Mouse (Mus musculus) erythroblast, embryonic 14.5 days (primary cell): ENCODE measurements at regions not wholly inside any gene's neighbourhood (a gene's known extent, or its start where the extent isn't known, plus 50 kb on each side); places are given as distances from the start of the nearest gene placed in this dataset.
"Not testable (repeated sequence)": the region's sequence is repeated elsewhere in the genome, so short reads cannot be mapped to it uniquely, and the experiment has no call there.

Experiments used
- H3K27me3 ChIP-seq: 2 replicates; pipeline ENCODE4 v1.6.1; 2012; ENCODE audit warnings: inconsistent platforms; ENCODE audit not compliant: control insufficient read depth
- H3K36me3 ChIP-seq: 2 replicates; pipeline ENCODE4 v1.6.1; 2012; ENCODE audit warnings: mild to moderate bottlenecking, inconsistent platforms; ENCODE audit not compliant: control insufficient read depth
- H3K4me1 ChIP-seq: 2 replicates; pipeline ENCODE4 v1.6.1; 2012; ENCODE audit warnings: inconsistent platforms; ENCODE audit not compliant: control insufficient read depth
- H3K4me3 ChIP-seq: replicated peaks from 2 replicates; pipeline ENCODE3; 2012; ENCODE audit warnings: moderate library complexity, mild to moderate bottlenecking, inconsistent platforms
- H3K9me3 ChIP-seq: 2 replicates; pipeline ENCODE4 v1.6.1; 2012; ENCODE audit warnings: low read length, inconsistent platforms, mixed read lengths; ENCODE audit not compliant: control insufficient read depth
- GATA1 ChIP-seq: IDR thresholded peaks from 2 replicates; pipeline ENCODE4 v1.6.1; 2012; ENCODE audit warnings: low read length, inconsistent platforms, mixed read lengths
- TAL1 ChIP-seq: IDR thresholded peaks from 3 replicates; pipeline ENCODE4 v1.6.1; 2012; ENCODE audit warnings: low read length, inconsistent platforms, mixed read lengths

GRCm38 (mm10) chr1:185918663-185919062, 198.4 kb downstream of the Lyplal1 start:
- TF ChIP-seq GATA1 (no peak), TAL1 (no peak)
- peaks cover 2% of the 10 kb centered on the region; the same call in 1 of the 2 replicates for H3K9me3 ChIP-seq
- no peak overlapping the region for H3K4me3 ChIP-seq
- H3K4me1 ChIP-seq, result no peaks in the 10 kb centered on the region
- H3K27me3 ChIP-seq, result no peaks in the 10 kb centered on the region
- no peaks in the 10 kb centered on the region for H3K36me3 ChIP-seq

GRCm38 (mm10) chr1:185923723-185924122, 193.4 kb downstream of the Lyplal1 start:
- Histone ChIP-seq H3K36me3 (no peaks in the 10 kb centered on the region), H3K4me1 (no peaks in the 10 kb centered on the region), H3K27me3 (no peaks in the 10 kb centered on the region), H3K9me3 (peaks cover 7% of the 10 kb centered on the region; the same call in 1 of the 2 replicates), H3K4me3 (no peak overlapping the region)
- TF ChIP-seq GATA1, result no peak
- TF ChIP-seq TAL1, result no peak

GRCm38 (mm10) chr1:185929000-185929399, 188.1 kb downstream of the Lyplal1 start:
- Histone ChIP-seq H3K36me3 (no peaks in the 10 kb centered on the region), H3K9me3 (peaks cover 4% of the 10 kb centered on the region; the same call in 1 of the 2 replicates), H3K4me1 (no peaks in the 10 kb centered on the region), H3K27me3 (no peaks in the 10 kb centered on the region), H3K4me3 (no peak overlapping the region)
- TF ChIP-seq GATA1, result no peak
- no peak for TF ChIP-seq TAL1

DNA sequence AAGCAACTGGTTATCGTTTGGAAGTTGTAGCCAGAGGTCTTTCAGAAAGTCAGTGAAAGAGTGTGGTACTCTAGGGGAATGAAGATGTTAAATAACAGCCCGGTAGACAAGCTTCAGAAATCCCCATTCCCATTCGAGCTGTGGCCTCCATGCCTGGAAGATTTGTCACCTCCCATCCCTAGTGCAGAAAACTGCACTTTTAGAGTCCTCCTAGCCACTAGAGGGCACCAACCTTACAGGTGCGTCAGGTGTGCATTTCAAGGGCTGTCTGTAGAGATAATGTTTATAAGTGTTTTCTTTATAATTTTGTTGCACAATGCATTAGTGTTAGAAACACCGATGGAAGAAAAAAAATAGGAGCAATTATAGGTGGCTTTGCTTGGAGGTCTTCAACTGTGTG, 187.3 kb downstream of the Lyplal1 start:
- Histone ChIP-seq H3K4me3 (no peak overlapping the region), H3K36me3 (no peaks in the 10 kb centered on the region)
- TF ChIP-seq TAL1 (no peak), GATA1 (no peak)

GRCm38 (mm10) chr1:185933623-185934022, 183.5 kb downstream of the Lyplal1 start:
- no peaks in the 10 kb centered on the region for H3K4me1 ChIP-seq
- TF ChIP-seq GATA1 (no peak), TAL1 (no peak)
- H3K27me3 ChIP-seq, result no peaks in the 10 kb centered on the region
- no peaks in the 10 kb centered on the region for H3K9me3 ChIP-seq
- no peaks in the 10 kb centered on the region for H3K36me3 ChIP-seq
- no peak overlapping the region for H3K4me3 ChIP-seq

More for the DNA sequence above, 187.3 kb downstream of the Lyplal1 start:
- Histone ChIP-seq H3K27me3 (no peaks in the 10 kb centered on the region), H3K4me1 (no peaks in the 10 kb centered on the region), H3K9me3 (peaks cover 4% of the 10 kb centered on the region; the same call in 1 of the 2 replicates)

DNA sequence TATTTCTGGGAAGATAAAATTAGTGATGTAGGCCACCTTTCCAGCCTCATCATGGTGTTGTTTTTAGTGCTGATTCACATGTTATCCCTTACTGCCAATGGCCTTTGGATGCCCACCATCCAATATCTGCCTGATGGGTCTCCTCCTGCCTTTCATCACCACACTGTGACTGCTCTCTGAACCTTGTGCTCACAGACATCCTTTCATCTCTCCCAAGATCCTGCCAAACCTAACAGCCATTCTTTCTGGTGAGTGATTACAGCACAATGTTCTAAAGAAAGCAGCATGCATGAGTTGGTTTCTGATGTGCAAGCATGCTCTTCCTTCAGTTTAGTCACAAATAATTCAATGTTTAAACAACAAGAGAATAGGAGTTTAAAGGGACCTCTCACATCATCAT, 180.1 kb downstream of the Lyplal1 start:
- H3K4me1 ChIP-seq, result no peaks in the 10 kb centered on the region
- H3K9me3 ChIP-seq, result no peaks in the 10 kb centered on the region
- no peaks in the 10 kb centered on the region for H3K36me3 ChIP-seq
- H3K27me3 ChIP-seq, result no peaks in the 10 kb centered on the region
- H3K4me3 ChIP-seq, result no peak overlapping the region
- TF ChIP-seq TAL1 (no peak), GATA1 (no peak)

DNA sequence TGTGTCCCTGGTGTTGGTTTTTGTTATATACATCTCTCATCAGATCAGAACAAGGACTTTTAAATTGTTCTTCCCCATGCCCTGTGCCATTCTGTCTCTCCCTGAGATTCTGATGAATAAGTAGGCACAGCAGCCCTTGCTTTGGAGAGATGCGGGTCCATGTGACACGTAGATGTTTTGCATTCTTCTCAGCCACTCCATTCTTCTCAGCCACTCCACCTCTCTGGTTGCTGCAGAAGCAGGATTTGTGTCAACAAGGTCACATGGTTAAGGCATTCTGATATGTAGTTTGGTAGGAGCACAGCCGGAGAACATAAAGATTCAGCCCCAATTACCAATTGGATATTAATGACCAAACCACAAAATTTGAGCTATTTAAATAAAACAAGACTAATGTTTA, 177.2 kb downstream of the Lyplal1 start:
- H3K4me3 ChIP-seq, result no peak overlapping the region
- no peaks in the 10 kb centered on the region for H3K27me3 ChIP-seq
- H3K36me3 ChIP-seq, result no peaks in the 10 kb centered on the region
- no peaks in the 10 kb centered on the region for H3K9me3 ChIP-seq
- TF ChIP-seq TAL1 (no peak), GATA1 (no peak)
- no peaks in the 10 kb centered on the region for H3K4me1 ChIP-seq

DNA sequence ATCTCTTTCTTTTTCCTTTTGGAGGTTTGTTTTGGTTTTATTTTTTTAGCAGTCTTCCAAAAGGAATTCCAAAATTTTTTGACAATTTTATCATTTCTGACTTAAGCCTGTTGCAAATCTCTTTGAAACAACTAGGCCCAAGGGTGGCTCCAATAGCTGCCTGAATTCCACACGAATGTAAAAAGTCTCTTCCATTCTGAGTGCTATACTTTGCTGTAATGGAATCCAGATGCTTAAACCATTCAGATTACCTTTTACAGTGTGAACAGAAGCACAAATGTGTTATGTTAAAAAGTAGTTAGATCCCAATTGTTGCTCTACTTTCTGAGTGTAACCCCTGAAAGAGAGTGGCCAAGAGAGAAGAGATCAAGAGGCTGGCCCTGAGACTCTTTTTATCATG, 176.6 kb downstream of the Lyplal1 start:
- H3K27me3 ChIP-seq, result no peaks in the 10 kb centered on the region
- no peaks in the 10 kb centered on the region for H3K4me1 ChIP-seq
- no peaks in the 10 kb centered on the region for H3K36me3 ChIP-seq
- H3K9me3 ChIP-seq, result no peaks in the 10 kb centered on the region
- no peak overlapping the region for H3K4me3 ChIP-seq
- TF ChIP-seq GATA1 (no peak), TAL1 (no peak)

- no peak for TF ChIP-seq TAL1
- no peak for TF ChIP-seq GATA1
- no peak overlapping the region for H3K4me3 ChIP-seq
- no peaks in the 10 kb centered on the region for H3K4me1 ChIP-seq
- H3K36me3 ChIP-seq, result no peaks in the 10 kb centered on the region
- H3K9me3 ChIP-seq, result no peaks in the 10 kb centered on the region
- H3K27me3 ChIP-seq, result no peaks in the 10 kb centered on the region
Observed at GRCm38 (mm10) chr1:185951163-185951562, 165.9 kb downstream of the Lyplal1 start.

- H3K4me1 ChIP-seq, H3K36me3 ChIP-seq: not testable (repeated sequence)
Observed at GRCm38 (mm10) chr1:185955821-185956220, 161.3 kb downstream of the Lyplal1 start.

More at GRCm38 (mm10) chr1:185955821-185956220, 161.3 kb downstream of the Lyplal1 start:
- not testable (repeated sequence) for H3K9me3 ChIP-seq, H3K27me3 ChIP-seq, H3K4me3 ChIP-seq
